Mouse (Mus musculus): ENCODE measurements around the gene Mcm2.

The Mcm2 gene

DNA sequence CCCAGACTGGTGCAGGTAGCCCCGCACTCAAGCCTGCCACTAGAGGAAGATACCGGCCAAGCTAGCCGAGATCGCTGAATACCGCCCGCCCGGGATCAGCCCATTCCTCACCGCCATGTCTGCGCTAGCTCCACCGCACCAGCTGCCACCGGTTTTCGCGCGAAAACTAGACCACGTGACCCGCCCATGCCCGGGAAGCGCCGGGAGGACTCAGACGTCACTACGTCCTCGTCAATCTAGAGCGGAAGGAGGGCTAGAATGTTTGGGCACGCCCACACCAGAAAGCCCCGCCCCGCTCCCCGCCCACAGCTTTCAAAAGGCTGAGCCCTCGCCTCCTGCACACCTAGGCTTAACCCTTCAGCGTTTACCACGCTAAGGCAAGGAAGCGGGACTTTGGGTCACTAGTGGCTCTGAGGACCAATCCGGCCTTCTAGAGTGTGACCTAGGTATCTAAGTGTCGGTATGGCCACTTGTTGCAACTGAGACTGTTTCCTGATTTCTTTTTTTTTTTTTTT is at the start of gene Mcm2:
Gene Mcm2, minus strand, starts transcription at position 247 of the 515 bp plus-strand sequence.
- DNase-seq: peak; percentile 99

DNA sequence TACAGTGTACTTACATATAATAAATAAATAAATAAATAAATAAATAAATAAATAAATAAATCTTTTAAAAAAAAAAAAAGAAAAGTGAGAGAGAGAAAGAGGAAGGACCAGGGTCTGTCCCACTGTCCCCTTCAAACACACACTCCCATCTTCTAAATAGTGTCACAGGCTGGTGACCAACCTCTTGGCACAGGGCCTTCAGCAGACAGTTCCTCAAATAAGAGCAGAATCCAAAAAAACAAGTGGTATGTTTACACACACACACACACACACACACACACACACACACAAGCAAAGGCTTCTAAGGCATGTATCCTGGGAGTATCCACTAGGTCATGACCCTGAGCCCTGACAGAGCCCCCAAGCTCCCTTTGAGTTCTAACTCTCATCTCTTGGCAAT is 49.2 kb upstream of the Mcm2 start:
- DNase-seq: no peak

DNA sequence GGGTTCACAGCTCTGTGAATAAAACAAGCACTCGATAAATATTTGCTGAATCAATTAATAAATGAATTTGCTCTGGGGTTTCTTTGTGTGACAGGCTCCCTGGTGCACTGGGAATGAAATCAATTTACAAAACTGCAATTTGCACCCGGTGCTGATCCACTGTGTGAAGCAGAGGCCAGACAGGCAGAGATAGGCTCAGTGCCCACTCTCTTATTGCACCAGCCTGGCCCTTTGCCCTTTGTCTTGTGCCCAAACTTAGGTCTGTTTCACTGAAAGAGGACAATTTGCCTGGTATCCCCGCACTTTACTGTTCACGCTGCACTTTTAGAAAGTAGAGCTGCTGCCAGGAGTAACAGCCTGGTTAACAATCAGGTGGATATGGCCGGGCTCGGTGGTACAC is 47.9 kb upstream of the Mcm2 start:
- DNase-seq: no peak

DNA sequence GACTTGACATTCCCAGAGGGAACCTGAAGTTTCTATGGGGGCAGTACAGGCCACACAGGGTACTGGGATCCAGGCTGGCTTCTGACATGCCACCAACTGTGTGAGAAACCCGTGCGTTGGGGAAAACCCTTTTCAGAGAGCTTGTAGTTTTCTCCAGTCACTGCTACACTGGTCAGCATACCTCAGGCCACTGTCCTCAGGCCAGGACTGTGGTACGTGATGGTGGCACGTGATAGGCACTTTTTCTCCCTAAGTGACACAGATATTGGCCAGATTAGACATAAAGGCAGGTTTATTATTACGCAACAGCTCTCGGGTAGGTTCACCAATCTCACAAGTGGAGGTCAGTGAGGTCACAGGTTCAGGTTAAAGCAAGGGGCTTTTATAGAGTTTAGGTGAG is 45.1 kb upstream of the Mcm2 start:
- no peak for DNase-seq

DNA sequence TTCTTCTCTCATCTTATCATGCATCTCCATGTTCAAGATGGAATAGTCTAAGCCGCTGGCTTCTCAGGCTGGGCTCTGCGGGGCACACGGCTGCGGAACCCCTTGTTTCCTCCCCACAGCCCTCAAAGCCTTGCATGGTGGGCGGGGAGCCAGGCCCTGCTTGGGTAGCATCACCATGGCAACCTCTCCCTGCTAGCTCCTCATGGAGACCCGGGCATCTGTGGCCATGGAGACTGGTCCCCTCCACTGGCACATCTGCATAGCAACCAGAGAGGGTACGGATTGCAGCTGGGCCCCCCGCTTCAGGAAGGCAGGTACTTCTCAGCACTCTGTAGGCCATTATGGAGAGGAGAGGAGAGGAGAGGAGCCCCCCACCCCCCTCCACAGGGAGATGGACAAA is 44.0 kb upstream of the Mcm2 start:
- DNase-seq: no peak

DNA sequence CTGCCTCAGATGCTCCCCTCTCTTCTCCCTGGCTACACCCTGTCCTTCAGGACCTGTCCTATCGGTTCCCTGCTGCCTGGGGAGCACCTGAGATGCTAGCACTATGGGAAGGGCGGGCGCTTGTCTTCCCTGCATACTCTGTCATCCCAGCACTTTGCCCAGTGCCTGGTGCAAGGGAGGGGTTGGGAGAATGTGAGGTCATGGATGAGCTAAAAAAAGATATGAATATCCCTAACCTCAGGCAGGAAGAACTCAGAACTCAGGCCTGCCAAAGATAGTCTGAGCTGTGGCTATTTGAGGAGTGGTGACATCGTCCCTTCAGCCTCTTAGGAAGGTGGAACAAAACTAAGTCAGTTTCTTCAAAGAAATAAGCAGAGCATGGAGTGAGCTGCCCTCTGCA is 43.0 kb upstream of the Mcm2 start:
- no peak for DNase-seq

DNA sequence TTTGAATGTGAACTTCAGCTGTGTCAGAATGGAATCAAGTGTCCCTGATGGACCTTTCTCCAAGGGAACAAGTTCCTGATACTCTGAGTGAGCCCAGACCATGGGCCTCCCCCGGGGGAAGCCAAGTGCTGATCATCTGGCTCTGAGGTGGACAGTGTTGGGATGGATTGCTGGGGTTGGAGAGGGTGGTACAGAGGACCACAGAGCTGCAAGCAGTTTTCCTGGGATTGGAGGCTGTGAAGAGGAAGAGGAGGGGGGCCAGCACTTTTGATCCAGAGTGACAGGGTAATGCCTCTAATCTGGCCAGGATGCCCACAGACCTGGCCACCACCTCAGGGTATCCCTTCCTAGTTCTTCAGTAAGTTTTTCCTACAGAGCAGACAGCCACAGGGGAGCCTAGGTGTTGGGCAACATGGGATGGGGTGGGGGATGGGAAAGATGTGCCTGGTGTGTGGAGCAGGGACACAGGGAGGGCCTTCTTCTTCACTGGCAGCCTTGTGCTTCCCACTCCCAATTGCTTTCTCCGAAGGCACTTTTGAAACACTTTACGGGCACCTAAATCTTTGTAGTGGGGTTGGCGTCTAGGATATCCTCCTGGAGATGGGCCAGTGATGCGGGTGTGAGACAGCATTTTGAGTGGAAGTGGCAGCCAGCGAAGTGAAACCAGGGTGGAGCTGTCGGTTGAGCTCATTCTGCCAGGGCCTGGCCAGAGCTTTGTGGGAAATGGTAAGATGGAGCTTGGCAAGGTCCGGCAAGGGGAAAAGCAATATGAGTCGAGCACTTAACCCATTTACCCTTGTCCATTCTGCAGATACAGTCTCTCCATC is 41.7 kb upstream of the Mcm2 start:
- no peak for DNase-seq

DNA sequence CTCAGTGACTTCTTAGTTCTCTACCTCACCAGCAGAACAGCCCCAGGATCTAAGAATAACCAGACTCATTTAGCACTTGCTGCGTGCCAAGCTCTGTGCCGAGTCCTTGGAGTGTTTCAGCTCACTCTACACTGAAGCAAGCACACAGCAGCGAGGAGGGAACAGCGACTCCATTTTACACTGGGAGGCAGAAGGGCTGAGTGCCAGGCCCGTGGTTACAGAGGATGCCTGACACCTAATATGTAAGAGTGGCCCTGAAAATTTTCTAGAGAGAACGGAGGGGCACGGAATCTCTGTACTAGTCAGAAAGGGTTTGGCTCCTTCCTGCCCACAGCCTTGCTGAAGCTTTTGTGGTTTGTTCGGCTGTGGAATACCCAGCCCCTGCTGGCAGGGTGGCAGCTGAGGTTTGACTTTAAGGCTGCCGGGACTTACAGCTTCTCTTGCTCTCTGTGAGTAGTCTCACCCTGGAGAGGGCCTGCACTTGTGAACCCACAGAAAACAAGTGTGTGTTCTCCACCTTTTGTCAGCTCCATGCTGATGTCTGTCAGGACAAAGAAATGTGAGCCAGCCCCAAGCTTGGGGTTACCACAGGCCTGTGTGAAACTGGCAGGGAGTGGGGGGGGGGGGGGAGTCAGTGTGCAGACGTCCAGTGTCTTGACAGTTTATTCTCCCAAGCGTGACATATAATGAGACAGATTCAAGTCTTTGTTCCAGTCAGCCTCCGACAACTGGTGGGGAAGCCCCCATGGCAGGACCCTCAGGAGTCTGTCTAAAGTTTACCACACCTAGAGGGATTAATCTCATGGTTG is 40.9 kb upstream of the Mcm2 start:
- DNase-seq: no peak

DNA sequence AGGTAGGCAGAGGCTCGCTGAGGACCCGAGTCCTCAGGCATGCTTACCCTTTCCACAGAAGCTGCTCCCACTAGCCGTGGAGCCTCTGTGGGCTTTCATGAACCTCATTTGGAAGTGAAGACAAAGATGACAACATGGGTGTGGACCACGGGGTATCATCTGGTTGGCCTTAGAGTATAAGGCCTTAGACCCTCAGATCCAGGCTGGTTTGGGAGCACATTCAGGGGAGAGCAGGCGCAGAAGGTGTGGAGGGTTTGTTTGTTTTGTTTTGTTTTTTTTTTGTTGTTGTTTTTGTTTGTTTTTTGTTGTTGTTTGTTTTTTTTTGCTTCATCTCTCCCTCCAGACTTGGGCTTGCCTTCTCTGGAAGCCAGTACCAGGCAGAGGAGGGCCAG is 40.1 kb upstream of the Mcm2 start:
- DNase-seq: no peak

DNA sequence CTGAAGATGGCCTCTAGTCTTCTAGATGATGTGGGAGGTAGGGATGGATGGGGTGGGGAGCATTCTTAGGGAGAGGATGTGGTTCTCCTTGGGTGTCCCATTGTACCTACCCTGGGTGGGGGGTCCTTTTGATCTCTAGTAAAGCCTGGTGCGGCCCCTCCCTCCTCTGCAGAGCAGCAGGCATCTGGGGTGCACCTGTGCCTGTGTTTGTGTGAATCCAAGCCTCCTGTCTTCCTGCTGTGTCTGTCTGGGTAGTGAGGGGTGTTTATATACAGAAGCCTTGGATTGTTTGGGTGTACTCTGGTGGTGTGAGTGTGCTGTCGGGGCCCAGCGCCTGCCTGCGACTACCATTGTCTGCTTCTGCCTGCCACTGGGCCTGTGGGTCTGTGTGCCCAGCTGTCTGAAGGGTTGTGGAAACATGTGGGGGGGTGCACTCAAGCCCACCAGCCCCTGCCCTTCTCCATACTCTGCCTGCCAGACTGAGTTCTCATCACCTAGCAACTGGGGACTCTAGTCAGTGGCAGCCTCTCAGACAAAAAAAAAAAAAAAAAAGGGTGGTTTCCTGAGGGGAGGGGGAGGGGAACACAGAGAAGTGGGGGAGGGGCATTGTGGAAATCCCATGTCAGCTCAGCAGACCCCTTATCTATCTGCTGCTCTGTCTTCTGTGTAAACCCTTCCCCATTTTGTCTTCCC is 39.5 kb upstream of the Mcm2 start:
- DNase-seq: no peak

DNA sequence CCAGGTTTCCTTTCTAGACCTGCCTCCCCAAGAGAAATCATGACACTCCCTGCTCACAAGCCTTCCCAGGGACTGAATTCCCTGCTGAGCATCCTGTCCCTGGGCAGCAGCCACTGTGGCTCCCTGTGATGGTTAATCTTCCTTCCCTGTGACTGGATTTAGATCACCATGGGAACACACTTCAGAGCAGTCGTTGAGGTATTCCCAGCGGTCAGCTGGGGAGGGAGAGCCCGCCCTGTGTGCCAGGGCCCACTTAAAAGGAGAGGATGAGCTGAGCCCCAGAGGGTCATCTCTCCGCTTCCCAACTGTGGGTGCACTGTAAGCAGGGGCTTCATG is 38.6 kb upstream of the Mcm2 start:
- no peak for DNase-seq

DNA sequence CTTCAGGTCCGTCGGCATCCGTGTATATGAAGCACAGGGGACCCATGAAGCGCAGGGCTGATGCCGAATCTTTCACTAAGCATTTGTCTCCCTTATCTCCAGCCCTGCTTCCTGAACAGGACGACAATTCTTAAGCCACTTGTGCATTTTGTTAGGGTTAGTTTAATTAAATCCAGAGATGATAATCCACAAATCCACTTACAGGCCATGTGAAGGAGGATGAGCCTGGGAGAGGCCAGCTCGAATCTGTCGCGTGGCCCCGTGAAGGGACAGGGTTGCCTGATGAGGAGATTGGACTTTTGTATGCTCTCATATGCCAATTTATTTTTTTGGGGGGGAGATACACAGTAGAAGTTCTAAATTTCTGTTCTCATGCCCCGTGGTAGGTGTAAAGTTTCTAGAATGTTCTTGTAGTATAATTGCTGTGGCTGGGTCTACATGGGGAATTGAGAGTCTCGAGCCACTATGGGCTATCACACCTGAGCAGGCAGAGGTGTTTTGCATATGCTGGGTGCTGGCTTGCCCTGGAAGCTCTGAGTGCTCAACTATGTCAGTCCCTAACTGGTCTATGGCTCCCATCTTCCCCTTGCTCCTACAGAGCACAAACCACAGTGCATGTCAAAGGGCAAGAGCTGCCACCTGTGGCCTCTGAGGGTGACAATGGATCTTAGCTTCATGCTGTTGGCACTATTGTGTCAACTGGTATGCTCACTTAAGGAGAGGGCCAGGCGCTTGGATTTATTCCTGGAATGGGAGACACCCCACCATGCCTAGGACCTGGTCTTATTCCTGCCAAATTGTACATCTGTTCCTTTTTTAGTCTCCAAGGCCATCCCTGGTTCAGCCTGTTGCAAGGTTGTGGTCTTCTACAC is 38.0 kb upstream of the Mcm2 start:
- no peak for DNase-seq

DNA sequence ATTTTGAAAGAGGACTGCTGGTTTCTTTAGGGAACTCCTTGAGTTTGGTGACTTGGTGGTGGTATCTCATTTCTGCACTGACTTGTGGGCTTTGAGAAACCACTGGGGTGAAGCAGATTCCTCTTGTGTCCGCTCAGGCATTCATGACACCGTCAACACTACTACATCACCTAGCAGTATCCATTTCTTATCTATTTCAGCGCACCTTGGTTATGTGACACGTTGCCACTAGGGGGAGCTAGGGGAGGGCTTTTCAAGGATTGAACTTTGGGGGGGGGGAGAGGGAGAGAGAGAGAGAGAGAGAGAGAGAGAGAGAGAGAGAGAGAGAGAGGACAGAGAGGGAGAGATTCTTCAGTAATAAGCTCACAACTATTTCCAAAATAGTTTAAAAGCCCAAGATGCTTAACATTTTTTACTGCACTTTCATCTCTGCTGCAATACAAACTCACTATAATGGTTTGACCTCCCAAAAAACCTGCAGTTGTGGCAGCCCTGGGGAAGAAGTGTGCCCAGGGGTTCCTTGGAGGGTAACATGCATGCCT is 37.2 kb upstream of the Mcm2 start:
- peak; percentile 75 for DNase-seq

DNA sequence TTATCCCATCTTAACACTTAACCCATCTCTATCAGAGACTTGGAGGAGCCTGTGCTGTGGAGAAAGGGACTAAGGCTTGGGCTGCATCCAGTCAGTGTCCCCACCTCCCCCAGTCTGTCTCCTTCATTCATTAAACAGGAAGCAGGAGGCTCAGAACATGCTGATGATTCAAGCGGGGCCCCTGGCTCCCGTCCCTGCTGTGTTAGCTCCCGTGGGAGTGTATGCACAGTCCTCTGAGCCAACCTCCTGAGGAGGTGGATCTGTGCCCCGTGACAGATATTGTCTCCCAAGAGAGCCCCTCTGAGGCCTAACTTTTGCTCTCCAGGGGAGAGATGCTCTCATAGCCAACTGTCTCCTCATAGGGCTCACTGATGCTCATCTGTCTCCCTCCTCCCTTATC is 36.2 kb upstream of the Mcm2 start:
- DNase-seq: no peak

DNA sequence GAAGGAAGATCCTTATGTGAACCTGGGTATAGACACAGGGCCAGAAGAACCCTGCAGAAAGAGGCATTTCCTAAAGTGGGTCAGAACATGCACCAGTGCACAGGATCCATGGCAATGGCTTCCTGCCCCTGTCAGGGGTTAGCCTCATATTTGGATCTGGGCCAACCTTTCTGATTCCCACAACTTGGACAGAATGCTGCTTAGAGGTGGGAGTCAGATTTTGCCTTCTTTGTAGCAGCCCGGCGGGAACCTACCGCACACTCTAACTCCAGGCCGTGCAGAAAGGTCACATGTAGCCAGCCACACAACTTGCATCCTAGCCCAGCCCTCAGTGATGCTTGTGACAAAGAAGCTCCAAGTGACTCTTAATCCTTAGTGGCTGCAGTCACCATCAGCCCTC is 35.6 kb upstream of the Mcm2 start:
- no peak for DNase-seq

DNA sequence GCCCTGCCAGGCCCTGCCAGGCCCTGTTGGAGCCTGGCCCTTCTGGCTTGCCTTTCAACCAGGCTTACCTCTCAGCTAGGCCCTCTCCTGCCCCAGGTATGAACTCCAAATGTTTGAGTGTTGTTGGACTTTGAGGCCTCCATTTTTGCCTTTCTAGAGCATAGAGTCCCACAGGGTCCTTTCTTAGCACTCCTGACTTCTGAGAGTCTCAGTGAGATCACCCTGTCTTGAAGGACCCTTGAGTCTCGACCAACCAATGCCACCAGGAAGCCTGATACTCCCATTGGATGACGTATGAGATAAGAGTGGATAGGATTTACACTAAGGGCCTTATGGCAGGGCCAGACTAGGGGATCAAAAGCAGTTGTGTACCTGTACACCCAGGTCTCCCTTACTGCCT is 32.9 kb upstream of the Mcm2 start:
- no peak for DNase-seq

DNA sequence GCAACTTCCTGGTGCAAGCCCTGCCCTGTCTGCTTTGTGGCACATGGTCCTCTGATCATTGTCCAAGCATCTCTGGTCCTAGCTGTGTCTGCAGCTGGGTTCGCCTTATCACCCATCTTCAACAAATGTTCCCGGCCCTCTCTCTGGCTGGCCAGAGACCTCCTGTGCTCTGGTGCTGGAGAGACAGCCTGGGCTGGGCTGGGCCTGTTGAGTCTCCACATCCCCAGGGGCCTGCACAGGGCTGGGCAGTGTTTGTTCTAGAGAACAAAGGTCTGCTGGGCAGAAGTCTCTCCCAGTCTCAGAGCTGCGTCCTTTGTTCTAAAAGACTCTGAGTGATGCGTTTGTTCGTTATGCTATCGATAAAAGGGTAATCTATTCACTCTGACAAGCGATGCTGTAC is 31.5 kb upstream of the Mcm2 start:
- no peak for DNase-seq

DNA sequence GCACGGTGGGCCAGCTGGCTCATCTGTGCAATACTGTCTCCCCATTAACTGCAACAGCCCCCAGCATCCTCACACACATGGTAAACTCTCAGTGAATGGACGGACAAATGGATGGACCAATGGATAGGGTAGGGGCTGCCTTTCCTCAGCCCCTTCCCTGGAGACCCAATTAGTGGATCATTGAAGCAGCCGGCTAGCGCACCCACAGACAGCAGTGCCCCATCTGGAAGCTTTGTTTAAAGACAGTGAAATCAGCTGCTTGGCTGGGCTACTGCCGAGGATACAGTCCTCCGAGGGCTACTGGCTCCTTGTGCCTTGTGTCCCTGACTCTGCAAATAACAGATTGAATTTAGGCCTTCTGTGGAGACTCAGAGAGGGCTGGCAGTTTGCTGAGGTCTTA is 30.9 kb upstream of the Mcm2 start:
- no peak for DNase-seq

DNA sequence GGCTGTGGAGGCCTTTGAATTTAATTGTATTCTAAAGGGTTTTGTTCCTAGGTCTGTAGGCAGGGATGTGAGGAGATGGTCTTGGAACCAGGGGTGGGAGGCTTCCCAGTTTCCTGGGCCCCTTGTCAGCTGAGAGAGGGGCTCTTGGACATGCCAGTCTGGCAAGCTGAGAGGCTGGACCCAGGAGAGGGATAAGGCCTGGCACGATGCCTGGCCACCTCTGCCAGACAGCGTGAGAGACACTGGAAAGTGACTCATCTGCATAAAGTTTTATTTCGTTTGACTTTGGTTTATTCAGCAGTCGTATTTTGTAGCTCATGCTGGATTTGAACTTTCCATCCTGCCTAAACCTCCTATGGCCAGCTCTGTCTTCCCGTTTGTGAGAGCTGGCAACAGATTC is 30.0 kb upstream of the Mcm2 start:
- no peak for DNase-seq

DNA sequence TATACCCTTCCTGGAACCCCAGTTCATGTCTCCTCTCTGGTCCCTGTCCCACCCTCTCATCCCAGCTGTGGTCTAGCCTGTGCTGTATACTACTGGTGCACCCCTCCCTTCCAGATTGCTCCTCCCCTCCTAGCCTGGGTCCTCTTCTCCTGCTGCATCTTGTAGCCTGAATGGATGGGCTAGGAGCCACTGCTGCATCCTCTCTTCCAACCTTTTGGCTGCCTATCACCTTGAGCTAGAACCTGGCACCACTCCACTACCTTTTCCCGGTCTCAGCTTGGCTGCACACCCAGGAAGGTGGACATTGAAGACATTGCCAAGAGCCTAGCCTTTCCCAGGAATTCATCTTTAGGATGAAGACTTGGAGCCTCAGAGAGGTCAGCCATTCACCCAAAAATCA is 29.4 kb upstream of the Mcm2 start:
- DNase-seq: no peak

DNA sequence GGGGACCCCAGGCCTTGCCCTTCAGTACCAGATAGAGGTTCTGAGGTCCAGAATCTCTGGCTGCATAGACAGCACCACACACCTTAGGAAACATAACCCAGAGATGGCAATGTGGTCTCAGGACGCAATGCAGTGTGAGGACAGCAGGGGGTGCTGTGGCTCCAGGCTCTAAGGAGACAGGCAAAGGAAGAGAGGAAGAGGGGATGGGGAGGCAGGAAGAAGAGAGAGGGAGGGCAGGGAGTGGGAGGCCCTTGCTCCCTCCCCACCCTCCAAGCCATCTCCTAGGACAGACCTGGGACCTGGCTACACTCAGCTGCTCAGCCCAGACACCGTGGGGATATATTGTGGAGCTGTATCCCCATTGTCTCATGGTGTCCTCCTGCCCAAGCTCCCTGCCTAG is 29.0 kb upstream of the Mcm2 start:
- peak; percentile 87 for DNase-seq

DNA sequence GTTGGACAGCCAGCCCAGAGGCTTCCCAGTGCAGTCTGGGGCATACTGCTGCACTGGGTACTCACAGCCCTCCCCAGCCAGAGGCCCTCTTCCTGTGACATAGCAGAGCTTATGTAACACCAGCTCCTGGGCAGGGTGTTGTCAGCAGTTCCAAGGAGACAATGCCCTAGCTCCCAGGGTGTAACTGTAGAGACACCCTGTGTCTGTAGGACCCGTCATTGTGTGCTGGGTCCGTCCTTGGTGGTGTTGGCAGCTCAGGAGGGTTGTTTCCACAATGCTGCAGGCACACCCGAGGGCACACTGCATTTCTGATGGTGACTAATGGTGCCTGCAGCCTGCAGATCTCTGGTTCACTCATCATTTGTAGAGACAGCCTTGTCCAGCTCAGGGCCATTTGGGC is 28.3 kb upstream of the Mcm2 start:
- DNase-seq: peak; percentile 59

Data from kidney, postnatal 10 days (tissue).